Mouse (Mus musculus): ENCODE data around the gene Psmc2.

Psmc2 gene

GRCm38 (mm10) chr5:21785053-21785452 lies at the start of gene Psmc2, which contains the start of gene Dnajc2:
Gene Psmc2, plus strand, starts transcription at chr5:21785283.
Gene Dnajc2, minus strand, starts transcription at chr5:21785251.
- DNase-seq = peak; percentile 90 to 94

GRCm38 (mm10) chr5:21735584-21735983 lies 49.5 kb upstream of the Psmc2 start:
- DNase-seq = peak; percentile 89 to 92

DNA sequence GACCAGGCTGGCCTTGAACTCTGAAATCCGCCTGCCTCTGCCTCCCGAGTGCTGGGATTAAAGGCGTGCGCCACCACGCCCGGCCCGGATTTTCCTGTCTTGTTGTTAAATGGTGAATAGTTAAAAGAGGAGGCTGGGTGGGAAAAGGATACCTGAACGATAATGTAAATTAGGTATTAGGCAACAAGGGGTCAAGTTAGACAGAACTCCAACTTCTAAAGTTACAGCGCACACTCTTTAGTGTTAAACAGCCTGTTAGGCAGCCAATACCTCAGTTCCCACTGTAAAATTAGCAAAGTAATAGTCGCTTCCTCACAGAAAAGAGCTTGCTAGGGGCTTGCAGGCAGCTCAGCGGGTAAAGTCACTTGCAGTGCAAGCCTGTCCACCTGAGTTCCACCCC lies 49.0 kb upstream of the Psmc2 start:
- no peak for DNase-seq

GRCm38 (mm10) chr5:21736956-21737585 lies 48.0 kb upstream of the Psmc2 start, which contains the start of gene Pmpcb:
Gene Pmpcb, plus strand, starts transcription at chr5:21737141.
- DNase-seq = peak; percentile 91 to 94

GRCm38 (mm10) chr5:21737620-21738019 lies 47.5 kb upstream of the Psmc2 start:
- DNase-seq = no peak

- DNase-seq = peak; percentile 11 to 34
These were observed 46.0 kb upstream of the Psmc2 start for GRCm38 (mm10) chr5:21739120-21739519.

- no peak for DNase-seq
These were observed 45.2 kb upstream of the Psmc2 start for GRCm38 (mm10) chr5:21739881-21740280.

GRCm38 (mm10) chr5:21743606-21744005 lies 41.5 kb upstream of the Psmc2 start:
- no peak for DNase-seq

DNA sequence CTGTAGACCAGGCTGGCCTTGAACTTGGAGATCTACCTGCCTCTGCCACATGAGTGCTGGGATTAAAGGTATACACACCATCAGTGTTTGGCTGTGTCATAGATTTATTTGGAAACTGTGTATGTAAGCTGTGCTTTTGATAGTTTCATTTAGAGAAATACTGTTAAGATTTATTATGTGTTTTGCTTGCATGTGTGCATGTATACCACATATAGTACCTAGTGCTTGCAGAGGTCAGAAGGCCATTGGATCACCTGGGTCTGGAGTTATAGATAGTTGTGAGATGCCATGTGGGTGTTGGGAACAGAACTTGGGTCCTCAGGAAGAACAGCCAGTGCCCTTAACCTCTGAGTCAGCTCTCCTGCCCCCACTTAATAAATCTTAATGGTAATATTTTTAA lies 40.4 kb upstream of the Psmc2 start:
- no peak for DNase-seq

DNA sequence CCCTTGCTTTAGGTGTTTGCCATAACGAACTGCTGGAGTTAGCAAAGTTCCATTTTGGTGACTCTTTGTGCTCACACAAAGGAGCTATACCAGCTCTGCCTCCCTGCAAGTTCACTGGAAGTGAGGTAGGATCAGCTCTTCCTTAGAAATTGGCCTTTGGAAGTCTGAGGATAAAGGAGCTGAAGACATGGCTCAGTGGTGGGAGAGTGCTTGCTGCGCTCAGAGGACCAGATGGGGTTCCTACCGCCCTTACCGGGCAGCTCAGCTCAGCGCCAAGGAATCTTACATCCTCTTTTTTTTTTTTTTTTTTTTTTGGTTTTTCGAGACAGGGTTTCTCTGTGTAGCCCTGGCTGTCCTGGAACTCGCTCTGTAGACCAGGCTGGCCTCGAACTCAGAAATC lies 39.1 kb upstream of the Psmc2 start:
- no peak for DNase-seq

- no peak for DNase-seq
These were observed 16.6 kb upstream of the Psmc2 start for GRCm38 (mm10) chr5:21768506-21768905.

DNA sequence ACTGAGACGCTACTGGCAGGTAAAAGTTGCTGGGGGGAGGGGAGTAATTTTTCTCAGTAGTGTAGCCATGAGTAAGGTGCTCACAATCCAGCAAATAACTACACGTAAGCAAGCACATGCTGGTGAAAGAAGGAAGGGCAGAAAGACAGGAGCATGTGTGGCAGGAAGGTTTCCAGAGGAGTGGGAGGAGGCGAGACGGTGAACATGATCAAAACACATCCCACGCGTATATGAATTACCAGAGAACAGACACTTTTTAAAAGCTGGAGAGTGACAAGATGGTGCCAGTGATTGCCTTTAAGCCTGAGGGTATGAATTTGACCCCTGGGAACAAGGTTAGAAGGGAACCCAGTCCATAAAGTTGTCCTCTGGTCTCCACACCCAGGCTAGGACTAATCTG lies 15.2 kb upstream of the Psmc2 start:
- no peak for DNase-seq

GRCm38 (mm10) chr5:21776491-21776890 lies 8.6 kb upstream of the Psmc2 start:
- DNase-seq = no peak

GRCm38 (mm10) chr5:21784161-21785052 lies 676 bp upstream of the Psmc2 start:
- DNase-seq = peak; percentile 29 to 45

GRCm38 (mm10) chr5:21785776-21786175 lies 693 bp downstream of the Psmc2 start:
- peak in 1 of 2 experiments; percentile 12 for DNase-seq

- DNase-seq = peak; percentile 94 to 95
These were observed 1.4 kb downstream of the Psmc2 start for GRCm38 (mm10) chr5:21786258-21787185.

DNA sequence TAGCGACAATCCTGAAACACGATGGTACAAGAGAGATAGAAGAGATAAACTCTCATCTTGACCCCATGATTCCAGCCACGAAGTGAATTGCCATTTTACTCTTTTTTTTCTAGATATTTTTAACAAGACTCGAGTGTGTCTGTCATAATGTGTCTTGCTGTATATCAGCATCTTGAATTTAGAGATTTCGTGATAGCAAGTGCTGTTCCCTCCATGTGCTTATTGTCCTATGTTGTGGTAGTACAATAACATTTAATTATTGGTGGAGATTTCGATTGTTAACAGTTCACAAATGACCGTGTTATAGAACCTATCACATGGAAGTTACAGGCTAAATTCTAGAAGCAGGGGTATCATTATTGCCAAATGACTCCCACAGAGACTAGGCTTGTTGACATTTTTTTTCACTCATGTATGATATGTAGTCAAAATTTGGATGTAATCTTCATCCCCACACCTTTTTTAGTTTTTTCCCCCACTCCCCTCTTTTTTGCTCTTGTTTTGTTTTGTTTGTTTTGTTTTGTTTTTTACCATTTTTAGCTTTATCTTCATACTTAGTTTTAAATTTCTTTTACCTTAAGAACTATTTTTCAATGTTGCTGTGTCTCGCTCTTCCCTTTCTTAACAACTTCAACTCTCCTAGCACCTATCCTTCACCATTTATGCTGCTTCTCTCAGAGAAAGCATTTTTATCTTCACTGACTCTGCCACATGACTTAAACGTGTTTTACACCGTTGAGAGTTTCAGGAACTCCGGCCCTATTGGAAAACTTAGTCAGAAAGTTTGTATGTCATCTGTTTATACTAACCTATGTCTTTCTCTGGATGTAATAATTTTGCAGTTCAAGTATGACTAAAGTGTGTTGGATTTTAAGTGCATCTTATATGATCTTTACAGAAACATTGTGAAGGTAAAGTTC lies 2.4 kb downstream of the Psmc2 start:
- DNase-seq = no peak

- DNase-seq = no peak
These were observed 4.0 kb downstream of the Psmc2 start for GRCm38 (mm10) chr5:21789061-21789460.

- DNase-seq = no peak
These were observed 7.1 kb downstream of the Psmc2 start for GRCm38 (mm10) chr5:21792166-21792565.

- DNase-seq = no peak
These were observed 17.8 kb downstream of the Psmc2 start for GRCm38 (mm10) chr5:21802907-21803306.

DNA sequence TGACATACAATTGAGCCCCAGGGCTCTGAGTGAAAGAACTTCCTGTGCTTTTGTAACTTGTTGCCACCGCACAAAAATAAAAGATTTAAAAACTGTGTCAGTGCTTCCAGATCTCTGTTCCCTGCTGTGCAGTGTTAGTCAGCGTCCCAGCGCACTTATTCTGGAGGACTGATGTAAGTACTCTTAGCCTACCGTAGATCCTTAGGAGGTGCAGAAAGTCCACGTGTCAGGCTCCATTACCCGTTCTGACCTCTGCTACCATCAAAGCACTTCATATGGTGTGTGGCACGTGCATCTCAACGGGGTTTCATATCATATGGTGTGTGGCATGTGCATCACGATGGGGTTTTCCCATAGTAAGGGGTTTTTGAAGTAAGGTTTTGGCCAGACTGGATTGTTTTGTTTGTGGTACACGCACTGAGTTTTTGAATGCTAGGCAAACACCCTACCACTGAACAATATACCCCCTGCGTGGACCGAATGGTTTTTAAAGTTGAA lies 18.7 kb downstream of the Psmc2 start:
- DNase-seq = no peak

DNA sequence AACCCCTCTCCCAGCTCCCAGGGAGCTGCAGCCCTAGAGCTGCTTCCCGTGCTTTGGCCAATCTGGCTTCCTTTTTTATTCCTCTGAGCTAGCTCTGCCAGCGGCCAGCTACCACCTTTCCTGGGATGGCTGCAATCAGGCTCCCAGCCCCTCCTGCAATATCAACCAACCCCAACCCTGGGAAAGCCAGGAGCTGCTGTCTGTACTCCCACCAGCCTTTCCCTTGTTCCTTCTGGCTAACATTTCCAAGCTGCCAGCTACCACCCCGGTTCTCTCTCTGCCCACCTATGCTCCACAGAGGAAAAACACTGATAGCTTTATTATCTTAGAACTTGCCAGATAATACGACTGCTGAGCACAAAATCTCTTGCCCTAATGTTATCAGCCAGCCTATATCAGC lies 19.8 kb downstream of the Psmc2 start:
- DNase-seq = no peak
